Mouse (Mus musculus): ENCODE data around the gene Fggy.
A peak's percentile ranks its signal among the peaks of the same experiment; 100 is the strongest.

The Fggy gene

DNA sequence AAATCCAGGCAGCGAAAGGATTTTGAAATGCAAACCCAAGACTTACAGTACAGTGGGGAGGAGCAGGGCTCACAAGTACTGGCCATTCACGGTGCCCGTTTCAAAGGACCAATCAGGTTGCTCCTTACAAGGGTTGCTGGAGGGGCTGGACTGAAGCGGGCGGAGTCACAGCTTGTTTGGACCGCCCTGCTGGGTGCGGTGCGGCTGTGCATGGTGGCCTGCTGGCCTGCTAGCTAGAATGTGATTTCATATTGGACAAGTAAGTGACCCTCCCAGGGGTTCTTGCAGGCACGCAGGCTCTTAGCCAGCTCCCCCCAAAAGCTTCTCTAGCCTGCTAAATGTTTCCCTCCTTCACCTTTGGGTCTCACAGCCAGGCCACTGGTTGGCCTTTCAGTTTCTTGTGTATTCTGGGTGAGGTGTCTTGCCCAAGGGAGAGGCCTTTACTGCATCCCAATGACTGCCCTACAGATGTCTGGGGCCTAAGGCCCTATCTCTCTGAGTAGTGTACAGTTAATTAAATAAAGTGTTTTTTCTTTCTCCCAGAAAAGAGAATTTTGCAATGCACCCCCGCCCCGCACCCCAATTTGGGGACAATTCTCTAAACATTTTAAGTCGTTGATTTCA, at the start of gene Fggy:
Fggy (plus strand) TSS at position 175 of the 624 bp plus-strand sequence.
- peak; percentile 100 for DNase-seq (ENCODE audit: low read depth)

DNA sequence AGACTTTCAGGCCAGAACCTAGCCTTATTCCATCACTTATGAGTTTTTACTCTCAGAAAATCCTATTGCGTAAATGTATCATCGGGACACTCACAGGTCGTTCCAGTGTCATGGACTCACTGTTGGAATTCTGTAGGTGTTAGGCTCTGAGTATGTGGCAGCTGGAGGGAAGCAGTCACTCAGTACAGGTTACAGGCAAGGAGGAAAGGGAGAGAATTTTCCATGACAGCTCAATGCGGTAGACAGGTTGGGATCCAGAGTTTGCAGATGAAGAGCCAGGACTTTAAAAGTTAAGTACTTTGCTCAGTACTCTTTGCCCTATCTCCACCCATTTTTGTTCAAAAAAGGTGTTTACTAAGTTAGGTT, 49.4 kb upstream of the Fggy start:
- DNase-seq (ENCODE audit: low read depth) = no peak

DNA sequence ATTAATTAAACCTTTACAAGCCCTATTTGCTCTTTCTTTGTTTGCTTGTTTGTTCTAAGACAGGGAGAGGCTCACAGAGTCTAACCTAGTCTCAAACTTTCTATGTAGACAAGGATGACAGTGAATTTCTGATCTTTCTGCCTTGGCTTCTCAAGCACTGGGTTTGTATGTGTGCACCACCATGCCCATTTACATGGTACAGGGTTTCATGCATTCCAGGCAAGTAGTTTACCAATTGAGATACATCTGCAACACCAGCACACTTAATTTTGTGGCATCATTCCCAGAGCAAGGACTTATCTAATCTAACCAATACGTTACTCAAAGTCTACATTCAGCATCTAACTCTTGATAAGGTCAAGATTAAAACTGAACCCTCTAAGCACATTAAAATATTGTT, 38.9 kb upstream of the Fggy start:
- DNase-seq (ENCODE audit: low read depth) = no peak

DNA sequence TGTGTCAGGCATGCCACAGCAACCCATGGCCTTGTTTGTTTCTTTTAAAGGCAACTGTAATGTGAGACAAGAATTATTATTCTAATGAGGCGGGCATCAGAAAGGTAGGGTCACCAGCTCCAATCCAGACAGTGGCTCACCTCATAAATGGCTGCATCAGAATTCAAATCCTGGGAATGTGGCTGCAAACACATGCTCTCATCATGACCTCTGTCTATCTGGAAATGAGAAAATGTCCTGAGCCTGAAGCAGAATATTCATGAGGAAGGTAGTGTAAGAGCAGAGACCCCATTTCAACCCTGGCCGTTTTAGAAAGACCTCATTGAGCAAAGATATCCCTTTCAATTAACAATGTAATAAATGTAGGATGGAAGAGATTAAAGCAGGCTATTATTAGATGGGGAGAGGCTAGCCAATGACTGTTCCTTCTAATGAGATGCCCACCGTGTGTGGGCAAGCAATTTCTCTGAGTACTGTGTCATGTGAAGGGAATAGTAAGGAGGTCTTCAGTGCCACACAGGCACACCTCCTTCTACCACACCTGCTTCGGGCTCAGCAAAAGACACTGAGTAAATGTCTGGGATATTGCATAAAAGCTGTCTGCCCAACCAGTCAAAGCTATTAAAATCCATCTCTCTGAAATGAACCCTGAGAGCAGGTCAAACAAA, 37.2 kb upstream of the Fggy start:
- DNase-seq (ENCODE audit: low read depth) = no peak

DNA sequence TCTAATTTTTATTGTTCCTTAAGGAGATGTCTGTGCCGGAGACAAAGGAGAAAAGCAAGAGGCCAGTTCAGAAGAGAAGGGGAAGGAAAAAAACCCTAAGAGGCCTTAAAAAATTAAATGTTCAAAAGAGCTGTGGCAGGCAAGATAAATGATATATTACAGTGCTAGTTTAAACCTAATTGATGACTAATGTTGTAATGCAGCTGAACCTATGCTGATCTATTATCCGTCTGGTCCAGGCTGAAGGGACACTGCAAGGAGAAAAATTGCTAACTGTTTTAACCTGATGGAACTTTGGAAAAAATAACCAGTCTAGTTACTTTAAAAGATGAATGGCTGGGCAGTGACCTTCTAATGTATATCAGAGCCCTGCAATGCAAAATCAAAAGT, 36.7 kb upstream of the Fggy start:
- DNase-seq (ENCODE audit: low read depth) = no peak

DNA sequence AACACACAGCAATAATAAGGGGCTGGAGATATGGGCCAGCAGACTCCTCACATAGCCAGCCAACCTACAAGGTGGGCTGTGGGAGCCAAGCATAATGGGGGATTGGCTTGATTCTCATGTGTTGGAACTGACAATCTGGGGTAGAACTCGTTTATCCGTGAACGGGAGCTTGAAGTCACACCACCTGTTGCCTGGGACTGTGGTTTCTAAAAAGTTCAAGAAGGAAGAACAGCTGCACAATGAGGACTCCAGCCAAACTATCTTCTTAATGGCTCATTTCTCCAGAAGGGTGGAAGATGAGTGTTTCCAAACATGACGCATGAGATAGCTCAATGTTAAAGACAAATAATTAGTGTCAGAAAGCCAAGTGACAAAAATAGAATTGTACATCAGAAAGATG, 30.7 kb upstream of the Fggy start:
- no peak for DNase-seq (ENCODE audit: low read depth)

DNA sequence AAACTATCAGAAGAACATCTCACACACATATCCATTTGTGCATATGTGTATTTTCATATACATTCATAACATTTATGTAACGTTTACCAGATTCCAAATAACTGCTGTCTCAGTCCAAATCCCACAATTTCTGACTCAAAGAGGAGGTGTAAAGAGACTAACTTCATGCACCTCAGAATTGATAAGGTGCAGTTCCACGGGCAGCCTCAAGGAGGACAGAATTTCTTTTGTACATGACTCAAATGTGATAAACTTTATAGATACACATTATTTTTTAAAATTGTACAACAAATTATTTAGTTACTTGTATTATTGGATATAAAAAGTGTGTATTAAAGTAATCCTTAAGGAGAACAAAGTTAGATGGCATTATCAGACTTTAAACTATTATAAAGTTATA, 26.6 kb upstream of the Fggy start:
- DNase-seq (ENCODE audit: low read depth) = peak; percentile 27

DNA sequence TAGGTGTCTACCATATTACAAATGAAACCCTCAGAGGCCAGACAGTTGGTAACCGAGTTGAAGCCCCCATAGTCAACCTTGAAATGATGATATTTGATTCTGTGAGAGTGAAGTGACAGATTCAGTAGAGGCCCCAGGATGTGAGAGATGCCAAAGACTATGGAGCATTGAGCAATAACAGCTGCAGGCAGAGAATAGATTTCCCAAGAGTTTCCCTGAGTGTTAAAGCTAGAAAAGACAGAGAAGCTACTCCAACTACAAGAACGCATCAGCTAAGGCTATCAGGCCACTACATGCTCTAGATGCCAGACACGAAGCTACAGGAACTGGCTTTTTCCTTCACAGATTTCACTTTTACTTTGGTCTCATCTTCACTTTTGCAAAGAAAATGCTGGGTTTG, 23.4 kb upstream of the Fggy start:
- DNase-seq (ENCODE audit: low read depth) = peak; percentile 56

DNA sequence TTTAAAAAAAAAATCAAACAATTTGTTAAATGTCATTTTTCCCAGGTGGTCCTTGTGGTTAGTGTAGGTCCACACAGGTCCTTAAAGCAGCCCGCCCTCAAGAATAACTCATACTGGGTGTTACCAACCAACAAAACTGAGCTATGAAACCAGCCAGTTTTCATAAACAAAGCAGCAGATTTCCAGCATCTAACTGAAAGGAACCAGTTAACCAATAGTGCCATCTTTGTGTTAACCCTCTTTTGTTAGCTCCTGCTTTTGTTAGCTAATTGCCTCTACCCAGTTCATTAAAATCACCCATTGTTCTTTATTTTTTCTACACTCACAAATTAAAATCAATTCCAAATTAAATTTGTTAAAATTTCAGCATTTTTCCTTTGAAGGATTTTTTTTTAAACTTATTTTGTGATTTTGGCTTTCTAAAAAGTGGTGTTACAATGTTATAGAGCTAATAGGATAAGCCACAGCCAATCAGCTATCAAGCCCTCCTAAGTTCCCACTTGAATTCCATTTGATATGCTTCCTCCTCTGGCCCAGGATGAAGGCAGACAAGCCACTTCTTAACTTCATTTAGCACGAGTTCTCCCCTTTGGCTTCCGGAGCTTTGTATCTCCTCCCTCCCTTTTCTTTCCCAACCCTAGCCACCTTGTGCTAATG, 15.8 kb upstream of the Fggy start:
- DNase-seq (ENCODE audit: low read depth) = no peak

DNA sequence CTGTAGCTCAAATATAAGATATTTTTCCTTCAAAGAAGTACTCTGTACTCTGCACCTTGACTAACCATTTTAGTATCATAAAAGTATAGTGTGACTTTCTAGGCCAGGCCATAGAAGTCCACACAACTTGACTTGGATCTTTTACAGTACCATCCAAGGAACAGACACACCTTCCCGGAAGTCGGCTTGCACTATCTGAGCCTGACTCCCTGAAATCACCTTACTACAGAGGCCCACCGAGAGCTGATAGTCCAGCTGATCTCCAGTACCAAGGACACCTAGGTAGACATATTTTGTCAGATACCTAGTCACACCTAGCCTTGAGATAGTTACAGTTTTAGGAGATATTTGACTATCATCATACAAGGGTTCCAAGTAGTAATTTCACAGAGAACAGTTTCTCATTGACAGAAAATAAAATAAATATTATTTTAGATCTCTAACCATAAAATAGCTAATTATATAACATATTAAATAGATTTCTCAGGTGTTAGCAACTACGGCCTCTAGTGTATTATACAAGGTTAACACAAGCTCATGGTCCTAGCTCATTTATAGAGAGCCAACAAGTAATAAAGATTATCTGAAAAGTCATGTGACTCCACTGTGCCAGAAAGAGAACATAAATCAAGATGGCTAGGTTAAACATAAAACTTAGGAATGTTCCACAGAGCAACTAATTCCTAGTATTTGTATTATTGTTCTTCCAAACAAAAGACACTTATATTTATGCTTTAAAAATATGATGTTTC, 15.1 kb upstream of the Fggy start:
- DNase-seq (ENCODE audit: low read depth) = no peak

DNA sequence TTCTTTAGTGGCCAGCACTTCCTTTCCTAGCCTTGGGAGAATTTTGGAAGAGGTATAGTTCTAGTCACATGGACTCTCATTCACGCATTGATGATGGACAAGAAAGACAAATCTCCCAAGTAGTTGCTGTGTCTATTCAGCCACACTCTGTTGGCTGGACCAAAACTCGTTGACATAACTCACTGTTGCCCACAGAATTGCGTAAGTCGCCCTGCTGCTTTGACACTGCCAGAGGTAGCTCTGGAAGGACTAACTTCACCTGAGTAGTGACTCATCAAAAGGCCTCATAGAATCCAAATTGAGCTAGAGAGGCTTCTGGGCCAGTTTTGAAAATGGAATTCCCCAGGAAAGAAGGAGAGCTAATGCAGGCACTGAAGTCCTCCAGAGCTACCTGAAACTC, 13.8 kb upstream of the Fggy start:
- peak; percentile 41 for DNase-seq (ENCODE audit: low read depth)

DNA sequence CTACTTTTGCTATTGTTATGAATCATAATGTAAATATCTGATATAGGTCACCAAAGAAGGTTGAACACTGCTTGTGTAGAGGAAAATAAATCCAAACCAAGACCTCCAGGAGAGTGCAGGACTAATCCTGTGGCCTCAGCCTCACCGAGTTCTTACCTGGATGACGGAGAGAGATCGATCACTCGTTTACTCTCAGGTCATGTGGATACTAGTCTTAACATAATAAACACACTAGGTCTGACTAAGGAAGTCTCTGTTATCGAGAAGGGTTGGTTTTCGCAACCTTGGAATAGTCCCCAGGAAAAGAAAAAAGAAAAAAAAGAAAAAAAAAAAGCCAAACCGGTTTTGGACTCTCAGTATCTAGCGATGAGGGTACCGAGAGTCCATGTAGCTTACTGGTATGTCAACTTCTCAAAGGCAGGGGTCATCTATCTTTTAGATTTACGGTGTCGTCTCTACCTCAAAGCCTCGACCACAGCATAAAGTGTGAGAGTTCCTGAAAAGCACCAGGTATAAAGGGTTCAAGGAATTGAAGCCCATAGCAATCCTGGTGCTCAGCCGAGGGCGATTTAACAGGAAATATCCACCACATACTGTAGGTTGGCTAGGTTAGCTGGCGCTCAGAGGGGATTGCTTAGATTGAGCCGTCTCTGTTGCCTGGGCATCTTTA, 509 bp upstream of the Fggy start:
- DNase-seq (ENCODE audit: low read depth) = peak; percentile 58

DNA sequence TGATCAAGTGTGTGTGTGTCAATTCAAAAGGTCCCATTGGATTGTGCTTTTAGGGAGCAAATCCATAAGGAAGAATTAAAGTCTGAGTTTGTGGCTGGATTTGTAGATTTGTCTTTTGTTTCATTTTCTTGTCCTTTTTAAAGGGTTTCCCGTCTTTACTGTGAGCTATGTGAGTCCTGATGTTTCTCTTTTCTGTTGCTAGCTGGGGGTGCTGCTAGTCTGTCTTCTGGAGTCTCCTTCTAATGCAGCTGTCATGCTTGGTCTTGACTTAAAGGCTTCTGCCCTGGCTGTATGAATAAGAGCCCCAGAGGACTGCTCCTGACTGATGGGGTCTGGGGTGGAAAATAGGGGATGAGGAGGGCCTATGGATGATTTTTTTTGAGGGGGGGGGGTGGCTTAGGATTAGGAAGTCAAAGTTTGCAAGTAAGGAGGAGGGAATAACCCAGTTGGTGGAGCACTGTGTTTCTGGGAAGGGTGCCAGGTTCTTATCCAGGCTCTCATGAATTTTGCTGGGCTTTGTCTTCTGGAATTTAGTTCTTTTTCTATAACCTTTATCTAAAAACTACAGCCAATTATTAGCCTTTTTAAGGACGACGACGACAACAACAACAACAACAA, 1.1 kb downstream of the Fggy start:
- peak; percentile 80 for DNase-seq (ENCODE audit: low read depth)

DNA sequence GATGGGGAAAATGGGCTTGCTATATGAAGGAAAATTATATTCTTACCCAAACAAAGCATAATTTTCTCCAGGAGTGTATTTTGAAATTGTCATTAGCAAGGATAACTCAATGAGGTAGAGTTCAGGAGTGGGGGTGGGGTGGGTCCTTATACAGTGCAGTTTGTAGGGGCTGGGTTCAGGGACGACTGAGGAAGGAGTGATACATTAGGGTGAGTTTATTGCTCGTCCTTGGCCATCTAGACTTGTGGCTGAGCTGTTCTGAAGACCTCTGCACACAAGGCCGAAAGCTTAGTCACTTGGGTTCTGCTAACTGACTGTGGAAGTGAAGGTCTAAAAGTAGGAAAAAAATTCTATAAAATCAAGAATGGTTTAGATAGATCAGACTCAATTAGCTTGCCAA, 14.3 kb downstream of the Fggy start:
- DNase-seq (ENCODE audit: low read depth) = no peak

DNA sequence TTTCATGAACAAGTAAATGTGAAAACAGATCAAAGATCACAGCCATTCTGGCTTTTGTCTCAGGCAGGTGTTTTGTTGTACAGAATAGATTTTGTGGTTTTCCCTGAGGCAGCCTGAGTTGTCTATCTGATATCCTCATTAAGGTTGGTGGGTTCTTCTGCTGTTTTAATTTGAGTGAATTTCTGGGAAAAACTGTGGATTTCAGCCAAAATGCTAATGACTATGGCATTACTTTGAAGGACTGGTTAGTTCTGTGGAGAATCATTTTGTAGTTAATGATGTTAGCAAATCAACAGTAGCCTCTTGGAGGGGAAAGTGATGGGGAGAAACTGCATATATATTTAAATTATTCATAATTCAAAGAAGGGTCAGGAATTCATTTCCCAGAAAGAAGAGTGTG, 16.4 kb downstream of the Fggy start:
- DNase-seq (ENCODE audit: low read depth) = no peak

DNA sequence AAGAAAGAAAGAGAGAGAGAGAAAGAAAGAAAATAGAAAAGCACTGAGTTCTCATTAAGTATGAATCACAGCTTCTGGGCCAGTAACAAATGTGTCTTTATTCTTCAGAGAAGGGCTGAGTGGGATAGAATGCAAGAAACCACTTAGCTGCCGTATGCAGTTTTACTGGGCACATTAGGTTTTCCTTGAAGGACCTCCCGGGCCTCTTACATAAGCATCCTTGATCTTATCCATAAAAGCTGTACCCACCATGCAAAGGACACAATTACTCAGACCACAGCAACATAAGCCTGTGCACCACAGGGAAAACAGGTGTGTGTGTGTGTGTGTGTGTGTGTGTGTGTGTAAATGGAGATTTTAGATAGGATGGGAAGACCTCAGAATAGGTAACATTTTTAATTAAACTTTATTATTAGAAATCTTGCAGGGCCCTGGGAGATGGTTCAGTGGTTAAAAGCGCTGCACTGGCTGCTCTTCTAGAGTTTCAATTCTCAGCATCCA, 18.2 kb downstream of the Fggy start:
- peak; percentile 20 for DNase-seq (ENCODE audit: low read depth)

DNA sequence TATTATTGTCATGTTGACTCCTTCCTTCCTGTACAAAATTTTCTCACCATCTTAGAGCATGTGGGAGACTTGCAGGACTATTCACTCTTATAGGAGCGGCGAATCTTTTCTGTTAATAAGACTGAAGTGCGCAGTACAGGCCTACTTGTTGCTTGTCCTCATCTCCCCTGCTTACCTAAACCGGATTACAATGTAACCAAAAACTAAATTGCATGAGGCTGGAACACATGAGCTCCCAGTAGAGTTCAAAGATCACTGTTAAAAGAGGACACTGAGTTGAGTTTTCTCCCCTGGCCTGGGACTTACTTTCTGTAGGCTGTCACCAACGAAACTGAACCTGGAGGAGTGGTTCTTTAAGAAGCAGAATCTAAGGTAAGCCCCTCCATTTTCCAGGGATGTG, 21.9 kb downstream of the Fggy start:
- no peak for DNase-seq (ENCODE audit: low read depth)

DNA sequence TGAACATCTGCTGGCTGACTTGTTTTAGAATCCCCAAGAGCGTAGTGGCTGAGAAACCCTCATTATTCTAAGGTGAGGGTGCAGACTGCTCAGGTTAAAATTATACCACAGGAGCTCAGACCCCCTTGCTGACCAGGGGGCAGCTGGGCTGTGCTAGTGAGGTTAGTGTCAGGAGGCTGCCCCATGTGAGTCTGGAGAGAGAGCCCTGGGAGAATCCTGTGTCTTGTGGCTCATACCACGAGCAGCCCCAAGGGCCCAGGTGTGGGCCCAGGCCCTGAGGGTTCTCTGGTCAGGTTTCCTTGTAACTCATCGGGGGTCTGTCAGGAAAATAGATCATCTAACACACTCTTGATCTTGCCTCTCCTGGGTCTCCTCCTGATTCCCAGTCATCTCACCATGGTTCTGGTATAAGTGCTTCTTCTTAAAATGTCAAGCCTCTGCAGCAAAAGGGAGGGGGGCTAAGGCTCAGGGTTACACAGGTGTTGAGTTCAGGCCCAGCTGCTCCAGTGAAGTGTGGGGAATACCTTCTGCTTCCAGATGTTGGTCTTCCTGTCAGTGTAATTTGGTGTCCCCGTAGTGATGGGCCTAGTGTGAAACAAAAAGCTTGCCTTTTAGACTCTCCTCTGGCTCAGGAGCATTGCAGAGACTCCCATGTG, 26.9 kb downstream of the Fggy start:
- no peak for DNase-seq (ENCODE audit: low read depth)

DNA sequence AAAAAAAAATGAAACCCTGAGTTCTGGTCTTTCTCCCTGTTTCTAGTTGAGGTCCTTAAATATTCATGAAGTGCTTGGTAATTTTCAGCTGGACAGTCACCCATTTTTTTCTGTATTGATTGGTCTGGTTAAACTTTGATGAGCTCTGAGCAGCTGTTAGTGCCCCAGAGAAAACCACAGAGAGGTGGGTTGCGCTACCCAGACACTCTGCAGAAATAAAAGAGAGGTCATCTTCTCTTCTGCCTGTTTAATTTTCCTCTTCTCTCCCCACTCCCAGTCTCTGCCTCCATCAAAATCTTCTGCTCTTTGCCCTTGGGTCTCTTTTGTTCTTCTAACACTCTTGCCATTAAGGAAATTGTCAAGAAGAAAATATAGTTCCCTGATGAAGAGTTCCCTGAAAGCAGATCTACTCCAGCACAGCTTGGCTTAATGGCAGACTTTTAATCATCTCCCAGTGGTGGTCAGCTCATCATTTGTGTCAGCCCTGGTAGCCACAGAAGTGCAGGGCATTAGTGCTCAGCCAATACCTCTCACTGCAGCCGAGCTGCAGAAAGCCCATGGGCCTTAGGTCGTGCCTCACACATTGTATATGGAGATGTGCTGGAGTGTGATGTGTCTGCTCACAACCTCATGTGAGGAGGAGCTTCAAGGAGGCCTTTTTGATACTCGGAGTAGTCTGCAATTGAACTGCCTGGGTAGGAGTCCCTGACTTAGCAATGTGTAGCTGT, 29.1 kb downstream of the Fggy start:
- no peak for DNase-seq (ENCODE audit: low read depth)

DNA sequence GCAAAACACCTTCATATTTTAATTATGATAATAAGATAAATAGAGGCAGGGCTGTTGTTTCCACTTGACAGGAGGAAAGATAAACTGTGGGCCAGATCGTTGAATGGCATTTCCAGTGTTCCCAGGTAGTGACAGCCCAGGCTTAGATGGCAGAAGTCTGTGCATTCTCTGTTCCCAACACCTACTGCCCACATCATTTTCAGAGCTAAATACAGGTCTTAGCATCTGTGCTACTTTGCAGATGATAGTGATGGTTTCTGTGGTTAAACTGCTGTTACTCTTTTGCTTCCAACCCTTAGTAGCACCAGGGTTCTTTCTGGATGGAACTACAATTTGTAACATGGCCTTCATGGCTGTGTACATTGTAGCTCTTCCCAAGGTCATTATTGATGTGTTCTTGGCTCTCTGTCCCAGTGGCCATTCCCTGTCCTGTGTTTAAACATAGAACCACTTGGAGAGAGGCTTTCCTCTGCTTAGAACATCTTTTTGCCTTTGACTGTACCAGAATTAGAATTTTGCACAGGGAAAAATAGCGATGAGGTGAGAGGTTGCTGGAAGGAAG, 31.5 kb downstream of the Fggy start:
- no peak for DNase-seq (ENCODE audit: low read depth)
